Mouse (Mus musculus): ENCODE results near the gene Il1r1. TPM values are rescaled to one million over a fixed set of nuclear protein-coding genes. Genes with fewer than 3 reads are reported as not detected.

Gene Il1r1
- polyA plus RNA-seq, 1 experiment, result 1.9 TPM

DNA sequence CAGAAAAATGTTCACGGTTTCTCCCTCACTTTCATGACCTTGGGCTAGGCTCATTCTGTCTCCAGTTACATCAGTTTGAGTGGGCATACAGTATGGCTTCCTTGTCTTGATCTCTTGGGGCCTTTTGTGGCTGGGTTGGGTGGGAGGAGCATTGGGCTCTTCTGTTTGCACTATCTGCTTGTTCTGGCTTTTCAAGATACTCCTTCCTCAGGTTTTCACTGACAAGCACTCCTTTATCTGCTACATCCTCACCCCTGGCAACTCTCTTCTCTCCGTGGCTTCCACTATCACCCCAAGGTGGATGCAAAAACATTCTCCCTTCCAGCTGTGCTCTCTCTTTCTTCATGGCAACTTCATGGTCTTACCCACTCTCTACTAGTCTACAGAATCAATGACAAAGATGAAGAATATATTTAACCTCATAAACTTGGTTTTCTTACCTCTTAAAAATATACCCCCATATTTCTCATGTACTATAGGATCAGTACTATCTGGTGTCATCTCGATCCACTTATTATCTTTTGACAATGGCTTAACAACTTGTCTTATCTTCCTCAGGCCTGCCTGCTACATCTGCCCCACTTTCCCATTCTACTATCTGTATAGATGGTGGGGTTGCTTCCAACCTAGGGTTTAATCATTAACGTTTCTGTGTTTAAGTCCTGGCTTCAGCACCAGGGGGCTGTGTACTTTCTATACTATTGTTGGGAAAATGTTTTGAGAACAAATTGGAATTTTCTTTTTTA is 127.5 kb downstream of the Il1r1 start:
- Histone ChIP-seq H3K27ac (ENCODE audit: insufficient read depth, low read length) (no peak overlapping the region), H3K4me3 (ENCODE audit: insufficient read depth, low read length) (no peak overlapping the region), H3K4me1 (ENCODE audit: control insufficient read depth, insufficient read depth, low read length) (no peaks in the 10 kb centered on the region)
- no peak for TF ChIP-seq POLR2A (IDR thresholded peaks at IDR 0.05; ENCODE audit: extremely low read depth, insufficient read depth, low read length)
- TF ChIP-seq CTCF (IDR thresholded peaks at IDR 0.05; ENCODE audit: extremely low read depth, insufficient read depth, low read length), result no peak

DNA sequence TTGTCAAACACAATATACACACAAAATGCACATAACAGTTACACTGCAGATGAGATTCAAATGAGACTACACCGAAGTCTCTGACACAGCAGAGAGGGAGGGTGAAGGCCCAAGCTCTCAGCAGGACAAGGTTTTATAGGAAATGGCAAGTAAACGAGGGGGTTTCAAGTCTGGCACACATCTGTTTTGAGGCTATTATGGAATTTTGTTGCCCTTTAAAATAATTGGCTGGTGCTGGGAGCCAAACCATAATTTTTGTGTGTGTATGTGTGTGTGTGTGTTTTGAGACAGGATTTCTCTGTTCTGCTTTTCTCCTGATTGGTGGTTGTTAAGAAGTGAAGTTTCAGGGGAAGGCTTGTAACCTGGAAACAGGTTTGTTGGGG is 128.0 kb downstream of the Il1r1 start:
- Histone ChIP-seq H3K27ac (ENCODE audit: insufficient read depth, low read length) (no peak overlapping the region), H3K4me1 (ENCODE audit: control insufficient read depth, insufficient read depth, low read length) (no peaks in the 10 kb centered on the region), H3K4me3 (ENCODE audit: insufficient read depth, low read length) (no peak overlapping the region)
- TF ChIP-seq POLR2A (IDR thresholded peaks at IDR 0.05; ENCODE audit: extremely low read depth, insufficient read depth, low read length), result no peak
- TF ChIP-seq CTCF (IDR thresholded peaks at IDR 0.05; ENCODE audit: extremely low read depth, insufficient read depth, low read length), result no peak

DNA sequence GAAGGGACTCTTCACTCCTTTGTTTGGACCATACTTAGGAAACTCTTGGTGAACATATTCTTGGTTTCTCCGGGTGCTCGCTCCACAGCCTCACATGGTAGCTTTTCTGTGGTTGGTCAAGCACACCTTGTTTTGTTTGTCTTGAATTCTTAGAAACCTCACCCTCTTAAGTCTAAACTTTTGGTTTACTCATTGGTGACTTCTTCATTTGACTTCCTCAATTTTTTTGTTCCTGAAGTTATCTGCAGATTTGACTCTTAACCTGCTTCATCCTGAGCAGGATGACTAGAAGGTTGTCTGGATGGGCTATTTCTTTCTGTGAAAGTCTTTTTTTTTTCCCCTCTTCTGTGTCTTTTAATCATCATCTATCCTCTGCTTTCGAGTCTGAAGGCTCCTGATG is 129.8 kb downstream of the Il1r1 start:
- Histone ChIP-seq H3K4me3 (ENCODE audit: insufficient read depth, low read length) (no peak overlapping the region), H3K4me1 (ENCODE audit: control insufficient read depth, insufficient read depth, low read length) (no peaks in the 10 kb centered on the region), H3K27ac (ENCODE audit: insufficient read depth, low read length) (no peak overlapping the region)
- TF ChIP-seq POLR2A (IDR thresholded peaks at IDR 0.05; ENCODE audit: extremely low read depth, insufficient read depth, low read length) (no peak), CTCF (IDR thresholded peaks at IDR 0.05; ENCODE audit: extremely low read depth, insufficient read depth, low read length) (no peak)

DNA sequence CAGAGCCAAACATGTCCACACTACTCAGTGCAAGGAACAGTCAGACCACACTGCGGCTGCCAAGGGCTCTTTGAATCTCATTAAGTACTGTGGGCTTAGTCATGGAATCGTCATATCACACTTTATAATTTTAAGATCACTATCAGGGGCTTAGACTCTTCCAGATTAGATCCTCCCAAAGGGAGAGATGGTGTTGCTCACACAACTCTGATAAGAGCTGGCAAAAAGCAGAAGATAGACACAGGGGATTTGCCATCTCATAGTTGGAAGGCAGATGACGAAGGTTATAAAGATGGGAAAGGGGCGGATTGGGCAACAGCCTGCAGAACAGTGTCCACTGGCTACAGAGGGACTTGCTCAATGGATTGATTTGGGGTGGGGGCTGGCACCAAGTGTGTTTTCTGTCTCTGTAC is 130.6 kb downstream of the Il1r1 start:
- H3K27ac ChIP-seq (ENCODE audit: insufficient read depth, low read length), result no peak overlapping the region
- H3K4me3 ChIP-seq (ENCODE audit: insufficient read depth, low read length), result no peak overlapping the region
- no peak for TF ChIP-seq CTCF (IDR thresholded peaks at IDR 0.05; ENCODE audit: extremely low read depth, insufficient read depth, low read length)
- no peak for TF ChIP-seq POLR2A (IDR thresholded peaks at IDR 0.05; ENCODE audit: extremely low read depth, insufficient read depth, low read length)
- H3K4me1 ChIP-seq (ENCODE audit: control insufficient read depth, insufficient read depth, low read length), result no peaks in the 10 kb centered on the region

DNA sequence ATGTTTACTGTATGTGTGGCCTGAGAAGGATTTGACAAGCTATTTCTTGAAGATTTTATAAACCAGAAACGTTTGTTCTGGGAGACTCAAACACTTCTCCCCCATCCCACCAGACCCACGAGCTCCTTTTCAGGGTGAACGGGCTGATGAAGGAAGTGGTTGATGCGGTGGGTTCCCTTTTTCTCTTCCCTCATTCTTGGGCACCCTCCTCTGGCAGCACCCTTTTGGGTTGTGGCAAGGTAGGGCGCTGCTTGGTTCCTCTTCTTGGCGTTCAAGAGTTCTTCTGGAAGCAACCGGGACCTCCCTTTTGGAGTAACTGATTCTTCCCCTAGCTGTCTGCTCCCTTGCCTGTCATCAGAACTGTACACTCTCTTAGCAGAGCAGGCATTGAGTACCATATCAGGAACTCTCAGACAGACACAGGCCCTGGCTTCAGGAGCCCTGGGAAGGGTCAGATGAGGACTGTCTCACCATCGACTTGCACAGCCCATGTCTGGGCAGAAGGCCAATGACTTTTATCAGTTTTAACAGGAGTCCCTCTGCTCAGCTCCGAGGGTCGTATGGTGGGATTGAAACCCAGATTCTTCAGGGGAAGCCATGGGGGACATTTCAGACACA is 131.1 kb downstream of the Il1r1 start:
- Histone ChIP-seq H3K4me1 (ENCODE audit: control insufficient read depth, insufficient read depth, low read length) (no peaks in the 10 kb centered on the region), H3K4me3 (ENCODE audit: insufficient read depth, low read length) (no peak overlapping the region), H3K27ac (ENCODE audit: insufficient read depth, low read length) (no peak overlapping the region)
- TF ChIP-seq POLR2A (IDR thresholded peaks at IDR 0.05; ENCODE audit: extremely low read depth, insufficient read depth, low read length), result no peak
- TF ChIP-seq CTCF (IDR thresholded peaks at IDR 0.05; ENCODE audit: extremely low read depth, insufficient read depth, low read length), result no peak

DNA sequence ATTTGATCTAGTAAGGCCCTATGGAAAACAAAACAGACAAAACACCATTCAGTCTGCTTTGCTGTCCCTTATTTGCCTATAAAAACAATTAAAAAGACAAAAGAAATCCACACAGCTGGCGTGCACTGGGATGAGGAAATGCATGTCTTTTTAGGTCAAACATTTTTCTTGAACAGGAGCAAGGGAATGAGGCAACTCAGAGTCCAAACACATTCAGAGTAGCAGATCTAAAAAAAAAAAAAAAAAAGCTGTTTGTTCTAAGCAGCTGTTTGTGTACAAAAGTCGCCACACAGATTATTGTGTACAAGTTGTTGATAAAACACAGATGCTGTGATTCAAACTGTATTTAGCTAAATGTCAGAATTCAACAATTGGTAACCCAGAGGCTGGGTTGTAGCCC is 133.0 kb downstream of the Il1r1 start:
- Histone ChIP-seq H3K4me3 (ENCODE audit: insufficient read depth, low read length) (no peak overlapping the region), H3K4me1 (ENCODE audit: control insufficient read depth, insufficient read depth, low read length) (0 out of 2 replicates have a peak, but pooled peaks cover 1% of the 10 kb centered on the region), H3K27ac (ENCODE audit: insufficient read depth, low read length) (no peak overlapping the region)
- TF ChIP-seq POLR2A (IDR thresholded peaks at IDR 0.05; ENCODE audit: extremely low read depth, insufficient read depth, low read length), result no peak
- TF ChIP-seq CTCF (IDR thresholded peaks at IDR 0.05; ENCODE audit: extremely low read depth, insufficient read depth, low read length), result no peak

DNA sequence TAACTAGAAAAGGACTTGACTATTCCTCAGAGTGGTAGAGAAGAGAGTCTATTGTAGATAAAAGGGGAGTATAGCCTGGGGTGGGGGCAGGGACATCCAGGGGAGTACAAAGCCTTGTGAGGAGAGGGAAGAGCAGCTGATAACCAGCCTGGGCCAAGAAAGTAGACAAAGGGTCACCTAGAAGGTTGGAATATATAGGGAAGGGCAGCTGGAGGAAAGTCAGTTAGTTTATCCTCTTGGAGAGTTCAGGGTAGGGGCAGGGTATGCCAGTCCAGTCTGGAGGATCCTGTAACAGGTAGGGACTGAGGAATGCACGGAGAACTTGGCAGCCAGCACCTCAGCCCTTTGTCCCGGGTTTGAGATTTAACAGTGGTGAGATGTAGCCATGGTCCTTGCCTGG is 133.5 kb downstream of the Il1r1 start:
- Histone ChIP-seq H3K27ac (ENCODE audit: insufficient read depth, low read length) (no peak overlapping the region), H3K4me3 (ENCODE audit: insufficient read depth, low read length) (no peak overlapping the region), H3K4me1 (ENCODE audit: control insufficient read depth, insufficient read depth, low read length) (0 out of 2 replicates have a peak, but pooled peaks cover 1% of the 10 kb centered on the region)
- TF ChIP-seq CTCF (IDR thresholded peaks at IDR 0.05; ENCODE audit: extremely low read depth, insufficient read depth, low read length) (no peak), POLR2A (IDR thresholded peaks at IDR 0.05; ENCODE audit: extremely low read depth, insufficient read depth, low read length) (no peak)

DNA sequence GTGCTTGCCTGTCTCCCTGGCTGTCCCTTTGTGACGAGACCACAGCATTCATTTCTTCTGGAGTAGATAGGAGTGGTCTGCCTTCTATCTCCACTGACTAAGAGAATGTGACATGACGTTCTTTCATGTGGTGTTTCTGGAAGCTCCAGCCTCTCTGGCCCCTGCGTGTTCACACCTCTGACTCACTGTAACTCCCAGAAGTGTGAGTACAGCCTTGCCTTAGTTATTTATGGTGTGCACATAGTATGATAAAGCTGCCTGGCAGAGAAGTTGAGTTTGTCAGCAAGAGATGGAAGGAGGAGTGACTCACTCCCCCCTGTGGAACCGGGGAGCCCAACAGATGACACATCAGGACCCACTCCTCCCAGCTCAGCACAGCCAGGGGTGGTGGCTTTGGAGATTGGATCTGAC is 133.9 kb downstream of the Il1r1 start:
- Histone ChIP-seq H3K27ac (ENCODE audit: insufficient read depth, low read length) (no peak overlapping the region), H3K4me1 (ENCODE audit: control insufficient read depth, insufficient read depth, low read length) (0 out of 2 replicates have a peak, but pooled peaks cover 1% of the 10 kb centered on the region)
- TF ChIP-seq POLR2A (IDR thresholded peaks at IDR 0.05; ENCODE audit: extremely low read depth, insufficient read depth, low read length) (no peak), CTCF (IDR thresholded peaks at IDR 0.05; ENCODE audit: extremely low read depth, insufficient read depth, low read length) (no peak)

DNA sequence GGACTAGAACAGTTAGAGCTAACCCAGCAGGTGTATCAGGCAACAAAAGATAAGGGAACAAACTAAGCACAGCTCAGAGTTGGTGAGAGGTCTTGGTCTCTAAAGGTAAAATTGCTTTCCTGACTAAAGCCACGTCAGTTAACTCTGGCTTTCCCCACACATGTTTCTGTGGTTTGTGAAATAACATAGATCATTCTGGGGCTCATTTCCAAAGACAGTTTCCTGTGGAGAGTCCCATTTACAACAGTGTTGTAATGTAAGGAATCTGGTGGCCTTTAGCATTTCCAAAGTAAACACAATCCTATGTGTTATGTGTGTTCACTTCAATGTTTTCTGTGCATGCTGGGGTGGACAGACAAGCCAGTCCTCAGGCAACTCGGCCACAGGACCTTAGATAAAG is 134.9 kb downstream of the Il1r1 start:
- Histone ChIP-seq H3K27ac (ENCODE audit: insufficient read depth, low read length) (no peak overlapping the region), H3K4me1 (ENCODE audit: control insufficient read depth, insufficient read depth, low read length) (0 out of 2 replicates have a peak, but pooled peaks cover 1% of the 10 kb centered on the region), H3K4me3 (ENCODE audit: insufficient read depth, low read length) (no peak overlapping the region)
- no peak for TF ChIP-seq CTCF (IDR thresholded peaks at IDR 0.05; ENCODE audit: extremely low read depth, insufficient read depth, low read length)
- no peak for TF ChIP-seq POLR2A (IDR thresholded peaks at IDR 0.05; ENCODE audit: extremely low read depth, insufficient read depth, low read length)

More for the DNA sequence above, 133.9 kb downstream of the Il1r1 start:
- no peak overlapping the region for H3K4me3 ChIP-seq (ENCODE audit: insufficient read depth, low read length)

DNA sequence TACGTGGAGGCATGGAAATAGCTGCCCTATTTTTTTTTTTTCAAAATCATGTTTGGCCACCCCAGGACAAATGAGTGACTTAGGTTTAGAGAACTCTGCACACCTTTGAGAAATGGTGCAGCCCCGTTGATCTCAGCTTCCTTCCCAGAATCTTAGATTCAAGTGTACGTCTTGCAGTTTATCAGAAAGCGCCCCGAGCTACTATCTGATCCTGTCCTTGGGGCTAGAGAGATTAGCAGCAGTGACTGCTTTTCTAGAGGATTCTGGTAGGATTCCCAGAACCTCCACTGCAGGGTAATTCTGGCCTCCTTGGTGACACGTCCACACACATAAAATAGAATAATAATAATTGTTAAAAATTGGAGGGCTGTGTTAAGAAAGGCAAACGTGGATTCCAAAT is 136.1 kb downstream of the Il1r1 start:
- TF ChIP-seq CTCF (IDR thresholded peaks at IDR 0.05; ENCODE audit: extremely low read depth, insufficient read depth, low read length), result no peak
- no peak for TF ChIP-seq POLR2A (IDR thresholded peaks at IDR 0.05; ENCODE audit: extremely low read depth, insufficient read depth, low read length)
- H3K27ac ChIP-seq (ENCODE audit: insufficient read depth, low read length), result no peak overlapping the region

More for the DNA sequence above, 136.1 kb downstream of the Il1r1 start:
- 0 out of 2 replicates have a peak, but pooled peaks cover 1% of the 10 kb centered on the region for H3K4me1 ChIP-seq (ENCODE audit: control insufficient read depth, insufficient read depth, low read length)
- H3K4me3 ChIP-seq (ENCODE audit: insufficient read depth, low read length), result no peak overlapping the region
